Mouse (Mus musculus) E14TG2a.4 (cell line): ENCODE data around the gene Snx21.

ENCODE experiments used
- CTCF ChIP-seq: conservative IDR thresholded peaks from 2 replicates; pipeline ENCODE4 v1.5.1; 2014; ENCODE audit warnings: low read length
- NANOG ChIP-seq: IDR thresholded peaks from 2 replicates; pipeline ENCODE4 v1.6.1; 2014; ENCODE audit warnings: borderline replicate concordance, low read length, mixed read lengths
- POU5F1 ChIP-seq: IDR thresholded peaks from 2 replicates; pipeline ENCODE4 v1.6.1; 2014; ENCODE audit warnings: low read length, borderline replicate concordance

DNA sequence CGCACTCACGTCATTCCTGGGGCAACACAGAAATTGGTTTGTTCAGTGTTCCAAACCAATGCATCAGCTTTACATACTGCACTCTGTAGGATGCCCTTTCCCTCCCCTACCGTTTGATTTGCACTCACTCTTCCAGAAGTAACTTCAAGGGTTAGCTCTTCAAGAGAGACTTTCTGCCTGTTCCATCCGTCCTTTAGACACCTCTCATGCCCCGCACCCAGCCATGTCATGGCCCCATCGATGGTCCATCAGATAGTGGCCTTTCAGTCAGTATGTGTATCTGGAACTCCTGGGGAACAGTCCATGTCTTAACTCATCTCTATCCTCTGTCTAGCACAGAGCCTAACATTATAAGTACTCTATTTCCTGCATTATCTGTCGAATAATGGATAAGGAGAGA, 23.0 kb upstream of the Snx21 start:
- TF ChIP-seq CTCF (no peak), POU5F1 (no peak), NANOG (no peak)
